Mouse (Mus musculus) megakaryocyte-erythroid progenitor cell, adult 5-6 weeks (primary cell): Measurements from ENCODE around the gene Cd163. TPM values are rescaled to one million over a fixed set of nuclear protein-coding genes. Genes with fewer than 3 reads are reported as not detected.

Experiments used
- ATAC-seq: replicated peaks from 2 replicates; pipeline ENCODE4 v1.8.0; 2016; ENCODE audit warnings: mild to moderate bottlenecking, inconsistent platforms; ENCODE audit not compliant: severe bottlenecking, poor library complexity, low FRiP score, low TSS enrichment
- total RNA-seq, 2 experiments: library from RNA; stranded (forward) in 1 of 2; stranded (reverse) in 1 of 2; fragments of 200-1000, 215-1000 nt in 1 of 2; fragments of >200 nt in 1 of 2; fragmentation: Nextera tagmentation in 1 of 2; gene quantifications; 2 replicates each; pipeline ENCODE4 v1.2.3; 2014 to 2017

Gene Cd163
- total RNA-seq, 2 experiments from 2014 or later, result 0.99 to 1.1 TPM

DNA sequence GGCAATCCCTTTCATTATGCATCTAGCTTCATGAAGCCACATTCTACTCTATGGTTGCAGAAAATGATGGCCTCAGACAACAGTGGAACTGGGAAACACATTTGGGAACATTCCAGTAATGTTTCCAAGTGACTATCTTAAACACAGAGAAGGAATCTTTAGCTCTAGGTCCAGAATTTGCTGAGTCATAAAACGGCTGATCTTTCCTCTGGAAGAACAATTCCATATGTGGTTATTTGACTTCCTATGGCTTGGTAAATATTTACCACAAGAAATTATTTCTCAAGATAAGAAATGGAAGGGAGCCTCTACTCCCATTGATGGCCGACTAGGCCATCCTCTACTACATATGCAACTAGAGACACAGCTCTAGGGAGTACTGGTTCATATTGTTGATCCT is 48.8 kb downstream of the Cd163 start:
- ATAC-seq, result no peak

DNA sequence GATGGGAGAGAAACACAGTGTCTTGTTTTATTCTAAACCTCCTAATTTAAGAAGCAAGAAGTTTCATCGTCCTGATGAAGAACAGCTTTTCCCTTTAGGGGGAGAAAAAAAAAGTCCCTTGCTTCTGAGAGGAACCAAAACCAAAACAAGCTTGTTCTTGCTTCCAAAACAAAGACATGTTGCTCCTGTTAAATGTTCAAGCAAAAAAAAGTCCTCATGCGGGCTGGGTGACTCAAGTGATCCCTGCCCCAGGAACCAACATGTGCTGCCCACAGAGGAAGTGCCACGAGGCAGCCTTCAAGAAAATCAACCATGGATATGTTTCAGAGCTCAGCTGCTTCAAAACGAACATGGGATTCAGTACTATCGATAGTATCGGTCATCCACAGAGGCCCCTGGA is 54.5 kb downstream of the Cd163 start:
- ATAC-seq, result no peak

DNA sequence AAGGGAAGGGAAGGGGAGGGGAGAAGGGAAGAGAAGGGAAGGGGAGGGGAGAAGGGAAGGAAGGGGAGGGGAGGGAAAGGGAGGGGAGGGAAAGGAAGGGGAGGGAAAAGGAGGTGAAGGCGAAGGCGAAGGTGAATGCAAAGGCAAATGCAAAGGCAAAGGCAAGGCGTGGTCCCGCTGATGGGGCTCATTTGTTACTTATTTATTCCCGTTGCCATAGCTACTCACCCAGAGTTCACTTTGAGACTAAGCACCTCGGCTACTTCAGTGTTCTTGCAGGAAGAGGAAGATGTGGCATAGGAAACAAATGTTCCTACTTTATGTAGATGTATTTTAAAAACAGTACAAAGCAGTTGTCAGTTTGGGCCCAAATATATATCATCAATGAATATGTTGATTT is 56.1 kb downstream of the Cd163 start:
- ATAC-seq, result no peak

DNA sequence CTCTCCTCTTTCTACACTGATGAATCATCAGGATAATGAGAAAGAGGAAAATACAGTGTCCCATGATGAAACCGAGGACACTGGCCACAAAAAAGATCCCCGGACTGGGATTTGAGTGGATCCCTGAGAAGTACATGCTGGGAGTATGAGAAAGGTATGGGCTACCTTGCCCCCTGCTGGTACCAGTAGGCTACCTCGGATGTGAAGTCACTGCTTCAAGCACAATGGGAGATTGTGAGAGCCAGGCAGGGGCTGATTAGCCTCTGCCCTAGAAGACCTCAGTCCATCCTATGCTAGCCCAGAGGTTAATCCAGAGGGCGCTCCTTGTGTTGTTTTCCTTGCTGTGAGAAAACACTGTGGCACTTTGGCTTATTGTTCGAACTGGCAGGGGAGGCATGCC is 59.9 kb downstream of the Cd163 start:
- ATAC-seq, result peak; percentile 90

DNA sequence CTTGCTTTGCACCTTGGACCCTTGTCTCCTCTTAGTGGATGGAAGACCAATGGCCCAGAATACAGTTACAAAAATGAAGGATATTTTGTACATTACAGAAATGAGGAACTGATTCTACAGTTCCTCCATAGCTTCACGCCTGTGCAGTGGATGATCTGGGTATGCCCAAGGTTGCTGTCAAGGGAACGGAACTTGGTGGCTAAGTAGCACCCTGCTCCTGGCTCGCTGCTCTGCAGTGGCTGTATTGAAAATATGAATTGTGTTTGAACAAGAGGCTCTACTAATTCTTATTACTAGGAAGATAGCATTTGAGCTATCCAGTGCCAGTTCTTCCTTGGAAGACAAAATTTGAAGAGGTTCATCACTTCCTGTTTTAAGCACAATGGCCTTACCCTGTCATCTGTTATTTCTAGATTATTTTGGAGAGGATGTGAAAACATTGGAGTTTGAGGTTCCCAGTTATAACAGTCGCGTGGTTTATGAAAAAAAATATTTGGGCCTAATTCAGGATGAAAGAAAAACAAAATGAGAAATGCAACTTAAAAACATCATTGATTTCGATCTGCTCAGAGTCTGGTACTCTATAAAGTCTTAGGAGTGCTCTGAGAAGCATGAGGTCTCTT is 69.2 kb downstream of the Cd163 start:
- ATAC-seq, result no peak

DNA sequence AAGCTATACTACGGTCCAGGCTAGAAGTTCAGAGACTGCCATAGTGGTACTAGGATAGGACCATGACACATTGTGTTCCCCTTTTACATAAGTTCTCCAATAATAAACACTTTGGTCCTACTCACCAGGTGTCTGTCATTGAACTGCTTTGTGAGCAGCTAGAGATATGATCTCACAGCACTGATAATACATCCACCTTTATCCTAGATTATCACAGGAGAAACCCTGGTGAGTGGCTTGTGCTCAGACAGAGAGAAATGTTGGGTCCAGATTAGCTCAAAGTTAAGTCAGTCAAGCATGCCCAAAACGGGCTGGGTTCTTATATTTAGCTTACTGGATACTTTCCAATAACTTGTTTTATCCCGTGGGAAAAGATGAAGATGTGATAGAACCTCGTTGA is 70.2 kb downstream of the Cd163 start:
- no peak for ATAC-seq

DNA sequence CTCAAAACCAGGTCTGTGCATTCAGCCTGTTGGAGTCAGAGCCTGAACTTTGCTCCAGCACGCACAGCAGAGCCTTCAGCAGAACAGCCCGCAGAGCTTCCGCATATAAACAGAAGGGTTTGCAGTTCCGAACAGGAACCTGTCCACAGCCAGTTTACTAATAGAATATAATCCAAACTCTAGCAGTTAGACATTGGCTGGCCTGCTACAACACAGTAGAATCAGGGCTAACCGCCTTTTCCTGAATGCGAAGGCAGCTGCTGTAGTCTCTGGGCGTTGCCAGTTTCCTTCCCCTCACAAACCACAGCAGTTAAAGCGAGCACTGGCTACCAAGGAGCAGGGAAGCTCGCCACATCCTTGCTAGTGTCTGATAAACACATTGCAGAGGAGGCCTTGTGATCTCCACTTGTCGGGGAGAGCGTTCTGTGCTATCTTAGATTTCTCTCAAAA is 71.0 kb downstream of the Cd163 start:
- peak; percentile 90 for ATAC-seq

DNA sequence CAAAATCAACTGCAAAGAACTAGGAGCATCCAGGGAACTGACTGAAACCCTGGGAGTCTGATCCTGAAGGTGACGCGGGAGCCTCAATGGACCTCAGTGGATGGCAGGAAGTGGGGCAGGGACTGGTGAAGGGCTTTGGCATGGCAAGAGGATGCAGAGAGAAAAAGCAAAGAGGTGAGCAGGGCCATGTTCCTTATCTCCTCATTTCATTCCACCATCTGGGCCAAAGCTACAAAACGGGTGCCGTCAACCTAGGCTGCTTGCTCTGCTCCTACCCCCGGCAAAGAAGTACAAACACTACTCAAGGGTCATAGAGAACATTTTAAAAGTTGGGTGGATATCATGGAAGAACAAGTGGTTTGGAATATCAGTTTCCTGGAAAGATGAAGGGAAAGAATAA is 71.9 kb downstream of the Cd163 start:
- ATAC-seq, result peak; percentile 61

DNA sequence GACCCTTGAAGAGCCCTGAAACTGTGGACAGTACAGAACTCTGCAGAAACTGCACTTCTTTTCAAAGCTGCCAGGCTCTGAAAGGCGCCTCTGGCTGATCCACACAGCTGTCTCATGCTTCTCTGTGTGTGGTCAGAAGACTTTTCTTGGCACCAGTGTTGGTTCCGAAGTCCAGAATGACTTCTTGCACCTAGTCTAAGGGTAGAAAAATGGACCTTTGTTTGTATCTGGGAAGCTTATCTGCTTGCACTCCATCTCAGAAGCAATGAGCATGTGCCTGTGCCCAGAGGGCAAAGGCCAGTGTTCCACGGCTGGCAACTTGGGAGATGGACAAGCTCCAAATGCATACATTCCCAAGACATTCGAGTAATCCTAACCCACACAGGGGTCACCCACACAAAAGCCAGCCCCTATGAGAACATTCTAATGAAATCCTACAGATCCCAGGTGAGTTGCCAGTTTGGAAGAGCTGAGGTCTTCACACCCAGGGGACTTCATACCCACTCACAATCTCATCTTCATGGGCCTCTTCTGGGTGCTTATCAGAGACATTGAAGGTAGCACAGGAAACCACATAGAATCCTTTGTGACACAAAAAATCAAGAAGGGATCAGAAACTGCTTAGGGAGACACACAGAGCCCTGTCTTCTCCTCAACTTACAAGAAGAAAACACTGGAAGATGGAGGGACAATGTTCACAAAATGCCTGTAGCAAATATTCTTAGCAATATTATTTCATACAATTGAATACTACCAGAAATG is 73.2 kb downstream of the Cd163 start:
- no peak for ATAC-seq

DNA sequence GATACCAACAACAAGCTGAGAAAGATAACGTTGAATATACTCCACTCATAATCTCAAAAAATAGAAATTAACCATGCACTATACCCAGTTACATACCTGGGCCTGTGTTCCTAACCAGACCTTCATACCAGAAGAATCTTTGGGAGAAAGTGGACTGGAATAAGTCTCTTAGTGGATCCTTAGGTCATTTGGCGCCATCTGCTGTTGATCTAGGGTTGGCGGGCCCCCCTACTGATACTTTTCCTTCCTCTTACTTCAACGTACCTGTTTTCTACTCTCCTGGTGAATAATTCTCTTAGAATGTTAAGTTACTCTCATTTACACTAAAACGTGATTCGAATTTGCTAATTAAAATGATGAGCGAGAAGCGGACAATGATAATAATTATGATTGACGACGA is 74.9 kb downstream of the Cd163 start:
- no peak for ATAC-seq

Other genes with a start within 250 kb of the Cd163 start
- gene Vmn2r27, start 72.8 kb upstream of the Cd163 start, total RNA-seq (2014; fragmentation: Nextera tagmentation), result not detected in 2 replicates
- not detected in 2 replicates for gene Vmn2r27, start 72.8 kb upstream of the Cd163 start, total RNA-seq (2017)
- gene Pex5, start 110.4 kb downstream of the Cd163 start, total RNA-seq (2014; fragmentation: Nextera tagmentation), result 38.9 and 54.0 TPM in 2 replicates
- gene Pex5, start 110.4 kb downstream of the Cd163 start, total RNA-seq (2017), result 25.7 and 33.0 TPM in 2 replicates
- gene Clstn3, start 160.1 kb downstream of the Cd163 start, total RNA-seq (2014; fragmentation: Nextera tagmentation), result 11.5 and 18.4 TPM in 2 replicates
- gene Clstn3, start 160.1 kb downstream of the Cd163 start, total RNA-seq (2017), result 7.5 and 19.9 TPM in 2 replicates
- gene C1rl, start 188.5 kb downstream of the Cd163 start, total RNA-seq (2014; fragmentation: Nextera tagmentation), result 0.42 TPM in 1 of 2 replicates, not detected in the other
- gene C1rl, start 188.5 kb downstream of the Cd163 start, total RNA-seq (2017), result 0.09 and 0.50 TPM in 2 replicates
- gene C1ra, start 207.7 kb downstream of the Cd163 start, total RNA-seq (2014; fragmentation: Nextera tagmentation), result 1.2 TPM in 1 of 2 replicates, not detected in the other
- 0.23 TPM in 1 of 2 replicates, not detected in the other for gene C1ra, start 207.7 kb downstream of the Cd163 start, total RNA-seq (2017)
- not detected in 2 replicates for gene C1s1, start 237.7 kb downstream of the Cd163 start, total RNA-seq (2014; fragmentation: Nextera tagmentation)
- not detected in 2 replicates for gene C1s1, start 237.7 kb downstream of the Cd163 start, total RNA-seq (2017)